Mouse (Mus musculus): ENCODE data around the gene Sbk2. TPM values are rescaled to one million over a fixed set of nuclear protein-coding genes. Genes with fewer than 3 reads are reported as not detected.

Sbk2 gene
- polyA plus RNA-seq, 1 experiment from 2014 or later: 0.19 TPM

DNA sequence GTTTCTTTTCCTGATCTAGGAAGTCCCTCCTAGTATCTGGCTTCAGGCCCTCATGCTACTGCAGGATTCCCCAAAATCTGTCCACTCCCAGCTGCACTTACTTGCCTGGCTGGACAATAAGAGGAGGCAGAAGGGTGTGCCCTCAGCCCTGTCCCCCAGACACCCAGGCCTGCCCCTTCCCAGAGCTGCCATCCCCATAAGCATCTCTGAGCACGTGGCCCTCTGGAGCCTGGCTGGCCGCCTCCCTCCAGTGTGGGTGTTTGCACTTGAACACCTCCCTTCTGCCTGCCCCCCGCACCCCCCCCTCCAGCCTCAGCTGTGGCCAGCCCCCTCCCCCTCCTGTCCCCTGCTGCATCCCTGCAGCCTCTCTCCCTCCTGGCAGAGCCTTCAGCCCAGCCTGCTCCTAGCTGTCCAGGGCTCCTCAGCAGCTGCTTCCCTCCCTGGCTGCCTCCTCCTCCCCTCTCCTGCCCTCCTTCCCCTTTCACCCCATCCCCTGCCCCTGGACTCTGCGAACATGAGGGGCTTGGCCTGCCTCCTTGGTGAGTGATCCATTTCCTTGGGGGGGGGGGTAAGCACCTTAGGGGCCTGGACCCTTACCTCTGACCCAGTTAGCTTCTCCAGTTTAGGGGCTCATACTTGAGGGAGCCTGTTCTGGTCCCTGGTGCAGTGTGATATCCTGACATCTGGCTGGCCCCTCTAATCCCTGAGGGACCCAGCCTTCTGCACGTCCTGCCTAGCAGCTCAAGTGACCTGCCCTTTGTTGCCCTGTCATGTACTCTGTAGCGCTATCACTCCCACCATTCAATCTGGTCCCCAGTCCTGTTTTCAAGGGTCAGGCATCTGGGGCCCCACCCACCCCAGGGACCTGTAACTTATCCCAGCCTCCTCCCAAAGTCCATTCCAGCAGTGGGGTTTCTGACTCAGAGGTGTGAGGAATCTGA is 38.5 kb downstream of the Sbk2 start, which contains the start of gene Ssc5d:
Ssc5d (plus strand) TSS at position 345 of the 941 bp plus-strand sequence.
- 0 out of 2 replicates have a peak within 1 kb of the TSS, but pooled peaks have one; percentile 1 for H3K4me3 ChIP-seq (replicated peaks)
- no peaks in the 10 kb centered on the region for H3K9me3 ChIP-seq (replicated peaks)
- H3K27ac ChIP-seq: peak within 1 kb of the TSS; percentile 92
- peaks cover 72% of the 10 kb centered on the region for H3K4me1 ChIP-seq
- peaks cover 6% of the 10 kb centered on the region for H3K36me3 ChIP-seq
- no peaks in the 10 kb centered on the region for H3K27me3 ChIP-seq
- 8% methylated on average over 6 of the region's 6 CpGs for WGBS
- peak within 1 kb of the TSS; percentile 84 for H3K4me2 ChIP-seq
- H3K9ac ChIP-seq: peak within 1 kb of the TSS; percentile 19; the same call in 1 of the 2 replicates
- peak; percentile 43 for ATAC-seq (replicated peaks; ENCODE audit: low FRiP score)

DNA sequence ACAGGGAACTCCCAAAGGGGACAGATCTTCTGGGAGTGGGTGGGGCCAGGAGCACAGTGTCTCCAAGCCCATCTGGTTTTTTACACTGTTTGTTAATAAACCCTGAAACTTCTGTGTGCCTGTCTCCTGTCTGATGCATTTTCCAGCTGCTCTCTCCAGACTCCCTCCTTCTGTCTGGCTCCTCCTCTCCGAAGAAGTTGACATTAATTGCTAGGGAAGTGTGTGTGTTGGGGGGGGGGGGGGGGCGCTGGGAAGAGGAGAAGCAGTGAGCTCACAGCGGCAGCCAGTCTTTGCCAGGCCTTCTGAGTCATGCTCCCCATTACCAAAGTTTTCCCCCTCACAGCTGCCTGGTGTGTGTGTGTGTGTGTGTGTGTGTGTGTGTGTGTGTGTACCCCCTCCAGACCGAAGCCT is 39.3 kb downstream of the Sbk2 start:
- H3K9ac ChIP-seq: no peak overlapping the region

DNA sequence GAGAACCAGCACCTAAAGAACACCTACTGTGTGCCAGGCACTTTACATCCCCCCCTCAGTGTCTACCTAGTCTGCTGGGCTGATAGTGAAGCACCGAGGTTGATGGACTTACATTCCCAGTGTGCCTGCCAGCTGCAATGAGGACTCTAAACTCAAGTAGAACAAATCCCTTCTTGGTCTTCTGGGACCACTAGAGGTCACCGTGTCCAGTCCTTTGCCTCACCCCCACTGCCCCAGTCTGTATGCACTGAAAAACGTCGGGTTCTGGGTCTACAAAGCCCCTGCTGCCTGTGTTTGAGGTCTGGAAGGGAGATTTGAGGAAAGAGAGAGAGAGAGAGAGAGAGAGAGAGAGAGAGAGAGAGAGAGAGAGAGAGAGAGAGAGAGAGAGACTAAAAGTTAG is 39.7 kb downstream of the Sbk2 start:
- peaks cover 18% of the 10 kb centered on the region for H3K36me3 ChIP-seq
- 4% methylated on average over 4 of the region's 4 CpGs for WGBS
- H3K9me3 ChIP-seq (replicated peaks): no peaks in the 10 kb centered on the region
- H3K4me2 ChIP-seq: peak overlapping the region; percentile 84
- H3K9ac ChIP-seq: no peak overlapping the region
- H3K27ac ChIP-seq: peak overlapping the region; percentile 92
- H3K27me3 ChIP-seq: no peaks in the 10 kb centered on the region
- ATAC-seq (replicated peaks; ENCODE audit: low FRiP score): no peak
- H3K4me3 ChIP-seq (replicated peaks): peak overlapping the region; percentile 38
- peaks cover 75% of the 10 kb centered on the region for H3K4me1 ChIP-seq

More for the DNA sequence above, 39.3 kb downstream of the Sbk2 start:
- ATAC-seq (replicated peaks; ENCODE audit: low FRiP score): peak; percentile 41
- Histone ChIP-seq H3K27ac (peak overlapping the region; percentile 92), H3K4me3 (replicated peaks) (0 out of 2 replicates have a peak overlapping the region, but pooled peaks have one; percentile 1), H3K36me3 (peaks cover 14% of the 10 kb centered on the region), H3K4me2 (peak overlapping the region; percentile 84), H3K27me3 (no peaks in the 10 kb centered on the region), H3K4me1 (peaks cover 75% of the 10 kb centered on the region), H3K9me3 (replicated peaks) (no peaks in the 10 kb centered on the region)
- 4% methylated on average over 3 of the region's 4 CpGs for WGBS

DNA sequence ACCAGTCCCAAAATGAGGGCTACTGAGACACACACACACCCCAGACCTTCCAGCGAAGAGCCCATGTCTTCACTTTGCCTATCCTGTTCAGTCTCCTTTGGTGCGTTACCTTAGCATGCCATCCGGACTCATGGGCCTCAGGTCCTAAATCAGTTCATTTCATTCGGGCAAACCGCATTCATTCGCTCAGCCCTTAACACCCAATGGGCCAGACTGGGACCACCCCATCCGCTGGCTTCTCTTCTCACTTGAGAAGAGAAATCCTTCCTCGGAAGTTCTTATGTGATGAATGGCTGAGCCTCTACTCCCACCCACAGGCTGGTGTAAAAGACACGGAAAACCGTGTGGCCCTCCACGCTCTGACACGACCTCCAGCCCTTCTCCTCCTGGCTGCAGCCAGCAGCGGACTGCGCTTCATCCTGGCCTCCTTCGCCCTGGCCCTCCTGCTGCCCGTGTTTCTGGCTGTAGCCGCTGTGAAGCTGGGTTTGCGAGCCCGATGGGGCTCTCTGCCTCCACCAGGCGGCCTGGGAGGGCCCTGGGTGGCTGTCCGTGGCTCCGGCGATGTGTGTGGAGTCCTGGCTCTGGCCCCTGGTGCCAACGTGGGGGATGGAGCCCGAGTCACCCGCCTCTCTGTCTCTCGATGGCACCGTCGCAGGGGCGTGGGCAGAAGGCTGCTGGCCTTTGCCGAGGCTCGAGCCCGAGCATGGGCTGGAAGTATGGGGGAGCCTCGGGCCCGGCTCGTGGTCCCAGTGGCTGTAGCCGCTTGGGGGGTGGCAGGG is 40.4 kb downstream of the Sbk2 start:
- ATAC-seq (replicated peaks; ENCODE audit: low FRiP score): peak; percentile 7

DNA sequence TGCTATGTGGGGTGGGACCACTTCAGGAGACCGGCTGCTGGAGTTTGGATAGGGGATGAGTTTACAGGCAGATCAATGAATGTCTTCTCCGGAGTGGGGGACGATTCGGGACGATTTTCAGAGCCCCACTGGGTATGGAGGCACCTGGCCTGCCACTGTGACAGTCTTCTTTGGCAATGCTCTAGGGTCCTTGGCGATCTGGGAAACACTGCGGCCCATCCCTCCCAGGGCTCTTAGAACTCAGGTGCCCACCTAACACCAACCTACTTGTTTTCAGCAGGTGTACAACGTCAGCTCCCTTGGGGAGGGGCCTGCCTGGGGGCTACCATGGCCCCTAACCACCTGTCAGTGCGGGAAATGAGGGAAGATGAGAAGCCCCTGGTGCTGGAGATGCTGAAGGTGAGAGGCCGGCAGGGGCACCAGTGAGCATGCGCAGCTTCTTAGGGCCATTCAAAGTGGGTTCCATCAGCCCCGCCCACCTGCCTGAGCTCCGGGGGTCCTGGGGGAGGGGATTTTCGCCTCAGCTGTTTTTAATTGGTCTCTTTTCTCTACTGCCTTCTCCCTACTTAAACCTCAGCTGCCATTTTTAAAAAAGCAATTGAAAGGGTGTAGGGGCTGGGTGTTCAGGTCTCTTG is 41.2 kb downstream of the Sbk2 start:
- H3K9me3 ChIP-seq (replicated peaks): no peaks in the 10 kb centered on the region
- H3K36me3 ChIP-seq: peaks cover 33% of the 10 kb centered on the region
- H3K4me1 ChIP-seq: peaks cover 72% of the 10 kb centered on the region
- WGBS: 1% methylated on average over 14 of the region's 14 CpGs
- peak overlapping the region; percentile 92 for H3K27ac ChIP-seq
- ATAC-seq (replicated peaks; ENCODE audit: low FRiP score): peak; percentile 12
- H3K4me3 ChIP-seq (replicated peaks): peak overlapping the region; percentile 38
- peak overlapping the region; percentile 84 for H3K4me2 ChIP-seq
- peak overlapping the region; percentile 49 for H3K9ac ChIP-seq
- H3K27me3 ChIP-seq: no peaks in the 10 kb centered on the region

More for the DNA sequence above, 40.4 kb downstream of the Sbk2 start:
- Histone ChIP-seq H3K9me3 (replicated peaks) (no peaks in the 10 kb centered on the region), H3K4me2 (peak overlapping the region; percentile 84), H3K27me3 (no peaks in the 10 kb centered on the region), H3K4me3 (replicated peaks) (peak overlapping the region; percentile 38), H3K4me1 (peaks cover 75% of the 10 kb centered on the region), H3K9ac (peak overlapping the region; percentile 49), H3K27ac (peak overlapping the region; percentile 92), H3K36me3 (peaks cover 25% of the 10 kb centered on the region)
- WGBS: 5% methylated on average over 37 of the region's 37 CpGs

DNA sequence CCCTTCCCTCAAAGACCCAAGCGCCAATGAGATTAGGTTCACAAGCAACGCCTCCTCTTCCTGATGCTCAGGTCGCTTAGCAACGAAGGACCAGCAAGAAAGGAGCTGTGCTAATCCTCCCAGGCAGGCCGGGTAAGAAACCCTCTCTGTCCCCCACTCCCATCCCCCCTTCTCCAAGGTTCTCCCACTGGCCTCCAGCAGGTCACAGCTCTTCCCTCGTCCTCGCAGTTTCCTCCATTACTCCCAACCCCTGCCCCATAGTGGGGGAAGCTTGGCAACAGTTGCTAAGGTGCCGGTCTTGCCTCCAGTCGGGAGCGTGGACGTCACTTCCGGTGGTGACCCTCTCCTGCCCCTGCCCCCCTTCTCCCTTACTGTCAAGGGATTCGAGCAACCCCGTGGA is 41.7 kb downstream of the Sbk2 start:
- Histone ChIP-seq H3K27me3 (no peaks in the 10 kb centered on the region), H3K4me1 (peaks cover 70% of the 10 kb centered on the region), H3K4me3 (replicated peaks) (peak overlapping the region; percentile 38), H3K4me2 (peak overlapping the region; percentile 84), H3K36me3 (peaks cover 38% of the 10 kb centered on the region), H3K9ac (peak overlapping the region; percentile 31), H3K9me3 (replicated peaks) (no peaks in the 10 kb centered on the region), H3K27ac (peak overlapping the region; percentile 92)
- WGBS: 1% methylated on average over 14 of the region's 14 CpGs
- ATAC-seq (replicated peaks; ENCODE audit: low FRiP score): peak; percentile 30

DNA sequence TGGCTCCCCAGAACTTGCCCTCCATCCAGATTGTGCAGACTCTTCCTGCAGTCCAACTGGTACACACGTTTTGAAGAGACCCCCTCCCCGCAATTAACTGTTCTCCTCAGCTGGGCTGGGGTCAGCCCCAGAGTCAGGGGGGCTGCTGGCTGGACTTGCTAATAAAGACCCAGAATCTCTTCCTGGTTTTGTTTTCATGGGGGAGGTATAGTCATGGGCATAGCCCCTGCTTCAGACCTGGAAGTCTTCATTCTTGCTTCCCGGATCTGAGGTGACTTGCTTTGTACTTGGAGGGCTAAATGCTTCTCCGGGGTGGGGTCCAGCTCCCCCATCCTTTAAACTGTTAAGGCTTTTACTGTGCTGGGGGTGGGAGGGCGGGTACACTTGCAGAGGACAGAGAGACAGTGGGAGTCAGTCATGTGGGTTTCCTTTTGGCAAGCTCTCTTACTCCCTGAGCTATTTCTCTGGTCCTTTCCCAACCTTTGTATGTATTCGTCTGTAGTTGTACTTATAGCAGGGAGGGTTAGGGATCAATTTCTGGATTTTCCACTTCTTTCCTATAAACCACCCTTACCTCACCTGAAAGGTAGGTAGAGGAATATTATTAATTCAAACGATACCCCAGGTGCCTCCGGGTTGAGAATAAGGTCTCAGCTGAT is 42.3 kb downstream of the Sbk2 start, which contains the start of gene Nat14:
Nat14 (plus strand) TSS at position 205 of the 659 bp plus-strand sequence.
- Histone ChIP-seq H3K4me2 (peak within 1 kb of the TSS; percentile 84), H3K4me1 (peaks cover 64% of the 10 kb centered on the region), H3K4me3 (replicated peaks) (peak within 1 kb of the TSS; percentile 38), H3K27ac (peak within 1 kb of the TSS; percentile 92), H3K36me3 (peaks cover 41% of the 10 kb centered on the region), H3K9me3 (replicated peaks) (no peaks in the 10 kb centered on the region), H3K9ac (peak within 1 kb of the TSS; percentile 31), H3K27me3 (no peaks in the 10 kb centered on the region)
- ATAC-seq (replicated peaks; ENCODE audit: low FRiP score): no peak
- 27% methylated on average over 8 of the region's 8 CpGs for WGBS

DNA sequence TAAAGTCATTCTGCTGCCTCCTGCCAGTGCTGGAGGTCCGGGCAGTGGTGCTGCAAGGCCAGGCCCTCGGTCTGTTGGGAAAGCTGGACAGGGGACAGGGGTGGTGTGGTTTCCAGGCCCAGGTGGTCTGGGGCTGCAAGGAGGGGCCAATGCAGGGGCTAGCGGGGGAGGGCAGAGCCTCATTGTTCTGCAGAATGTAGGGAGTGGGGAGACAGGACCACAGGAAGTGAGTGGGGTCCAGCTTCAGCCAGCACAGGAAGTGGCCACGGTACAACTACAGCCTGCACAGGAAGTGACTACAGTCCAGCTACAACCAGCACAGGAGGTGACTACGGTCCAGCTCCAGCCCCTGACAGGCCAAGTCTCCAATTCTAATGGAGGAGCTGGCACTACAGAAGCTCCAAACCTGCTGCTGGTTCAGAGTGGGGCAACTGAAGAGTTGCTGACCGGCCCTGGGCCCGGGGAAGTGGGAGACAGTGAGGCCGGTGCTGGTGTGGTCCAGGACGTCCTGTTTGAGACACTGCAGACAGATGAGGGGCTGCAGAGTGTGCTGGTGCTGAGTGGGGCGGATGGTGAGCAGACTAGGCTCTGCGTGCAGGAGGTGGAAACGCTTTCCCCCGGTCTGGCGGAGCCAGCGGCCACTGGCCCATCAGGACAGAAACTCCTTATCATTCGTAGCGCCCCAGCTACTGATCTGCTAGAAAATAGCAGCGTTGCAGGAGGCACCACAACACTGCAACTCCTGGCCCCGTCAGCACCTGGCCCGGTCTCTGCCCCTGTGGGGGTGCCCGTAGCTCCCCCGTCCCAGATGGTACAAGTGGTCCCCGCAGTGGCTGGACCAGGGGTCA is 43.0 kb downstream of the Sbk2 start:
- peaks cover 41% of the 10 kb centered on the region for H3K36me3 ChIP-seq
- peaks cover 63% of the 10 kb centered on the region for H3K4me1 ChIP-seq
- H3K4me3 ChIP-seq (replicated peaks): no peak overlapping the region
- no peak for ATAC-seq (replicated peaks; ENCODE audit: low FRiP score)
- no peaks in the 10 kb centered on the region for H3K9me3 ChIP-seq (replicated peaks)
- H3K27ac ChIP-seq: peak overlapping the region; percentile 92
- 63% methylated on average over 23 of the region's 23 CpGs for WGBS
- no peak overlapping the region for H3K9ac ChIP-seq
- H3K4me2 ChIP-seq: peak overlapping the region; percentile 20; the same call in 1 of the 2 replicates
- H3K27me3 ChIP-seq: no peaks in the 10 kb centered on the region

DNA sequence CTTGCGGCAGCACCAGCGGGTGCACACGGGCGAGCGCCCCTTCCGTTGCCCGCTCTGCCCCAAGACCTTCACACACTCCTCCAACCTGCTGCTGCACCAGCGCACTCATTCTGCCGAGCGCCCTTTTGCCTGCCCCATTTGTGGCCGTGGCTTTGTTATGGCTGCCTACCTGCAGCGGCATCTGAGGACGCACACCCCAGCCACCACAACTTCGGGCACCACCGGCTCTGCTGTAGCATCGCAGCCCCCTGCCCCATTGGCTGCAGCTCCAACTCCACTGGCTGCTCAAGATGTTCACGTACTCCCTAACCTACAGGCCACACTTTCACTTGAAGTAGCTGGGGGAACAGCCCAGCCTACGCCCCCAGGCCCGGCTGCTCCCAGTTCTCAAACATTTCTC is 43.7 kb downstream of the Sbk2 start:
- Histone ChIP-seq H3K27me3 (no peaks in the 10 kb centered on the region), H3K4me1 (peaks cover 57% of the 10 kb centered on the region), H3K4me2 (no peak overlapping the region), H3K4me3 (replicated peaks) (no peak overlapping the region), H3K9ac (no peak overlapping the region), H3K27ac (peak overlapping the region; percentile 92), H3K36me3 (peaks cover 41% of the 10 kb centered on the region), H3K9me3 (replicated peaks) (no peaks in the 10 kb centered on the region)
- WGBS: 91% methylated on average over 19 of the region's 19 CpGs
- no peak for ATAC-seq (replicated peaks; ENCODE audit: low FRiP score)

DNA sequence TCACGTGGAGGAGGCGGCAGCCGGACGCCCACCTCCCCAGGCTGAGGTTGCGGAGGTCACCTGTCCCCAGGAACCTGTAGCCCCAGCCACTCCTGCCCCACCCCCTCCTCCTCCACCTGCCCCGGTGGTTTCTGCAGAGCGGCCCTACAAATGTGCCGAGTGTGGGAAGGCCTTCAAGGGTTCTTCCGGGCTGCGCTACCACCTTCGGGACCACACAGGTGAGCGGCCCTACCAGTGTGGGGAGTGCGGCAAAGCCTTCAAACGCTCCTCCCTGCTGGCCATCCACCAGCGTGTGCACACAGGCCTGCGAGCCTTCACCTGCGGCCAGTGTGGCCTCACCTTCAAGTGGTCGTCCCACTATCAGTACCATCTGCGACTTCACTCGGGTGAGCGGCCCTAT is 44.2 kb downstream of the Sbk2 start:
- Histone ChIP-seq H3K4me2 (no peak overlapping the region), H3K27ac (no peak overlapping the region), H3K27me3 (no peaks in the 10 kb centered on the region), H3K9ac (no peak overlapping the region), H3K4me1 (peaks cover 52% of the 10 kb centered on the region), H3K9me3 (replicated peaks) (no peaks in the 10 kb centered on the region), H3K36me3 (peaks cover 41% of the 10 kb centered on the region), H3K4me3 (replicated peaks) (no peak overlapping the region)
- ATAC-seq (replicated peaks; ENCODE audit: low FRiP score): no peak
- WGBS: 90% methylated on average over 21 of the region's 21 CpGs
